Mouse (Mus musculus): ENCODE measurements around the gene Smarcd3.

DNA sequence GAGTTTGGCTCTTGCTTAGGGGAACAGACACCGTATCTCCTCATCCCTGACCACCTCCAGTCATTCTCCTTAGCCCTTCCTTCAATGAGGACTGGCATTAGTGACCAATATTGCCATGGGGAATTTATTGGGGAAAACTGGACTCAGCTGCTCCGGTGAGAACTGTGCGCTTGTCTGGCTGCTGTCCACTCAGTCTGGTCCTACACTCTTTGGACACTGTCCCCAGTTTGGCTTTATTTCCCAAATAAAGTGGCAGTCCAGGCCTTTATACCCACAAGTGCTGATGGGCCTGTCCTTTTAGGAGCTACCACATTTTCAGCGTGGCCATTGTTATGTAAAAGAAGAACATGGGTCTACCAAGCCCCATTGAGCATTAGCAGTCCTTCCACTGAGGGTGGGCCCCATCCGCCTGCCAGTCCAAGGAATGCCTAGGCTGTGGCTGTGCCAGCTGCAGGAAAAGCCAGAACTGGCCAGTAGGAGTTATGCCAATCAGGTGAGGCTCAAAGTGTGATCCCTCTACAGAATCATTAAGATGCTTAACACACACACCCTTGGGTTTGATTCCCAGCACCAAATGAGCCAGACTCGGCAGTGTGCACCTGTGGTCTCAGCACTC is 11.4 kb upstream of the Smarcd3 start:
- TF ChIP-seq POLR2A (IDR thresholded peaks at IDR 0.05; ENCODE audit: control insufficient read depth, low read depth, low read length) (no peak), CTCF (IDR thresholded peaks at IDR 0.05; ENCODE audit: control insufficient read depth, insufficient read depth, insufficient replicate concordance, low read depth, low read length) (no peak)

All from testis, adult 2 months (tissue).